Mouse (Mus musculus): Measurements from ENCODE around the gene Atp2b1. TPM values are rescaled to one million over a fixed set of nuclear protein-coding genes. Genes with fewer than 3 reads are reported as not detected.

Gene Atp2b1
- total and polyA plus RNA-seq, 3 experiments: 25.0 to 41.7 (median 31.7) TPM

DNA sequence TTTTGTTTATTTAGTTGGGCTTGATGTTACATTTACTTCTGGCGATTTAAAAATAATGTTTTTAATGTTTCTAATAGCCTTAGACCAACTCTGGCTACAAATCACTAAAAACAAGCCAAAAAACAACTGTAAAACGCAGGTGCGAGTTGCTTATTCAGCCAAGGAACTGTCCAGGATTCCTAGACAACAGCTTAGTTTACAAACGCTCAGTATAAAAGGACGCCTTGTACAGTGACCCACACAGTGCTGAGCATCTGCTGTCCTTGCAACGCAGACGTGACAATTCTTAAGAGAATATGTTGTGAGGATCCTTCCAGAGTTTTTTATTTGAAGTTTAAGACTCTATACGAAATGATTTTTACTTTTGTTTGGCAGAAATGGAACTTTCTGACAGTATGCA lies 28.8 kb downstream of the Atp2b1 start:
- no peaks in the 10 kb centered on the region for H3K27me3 ChIP-seq (replicated peaks)
- H3K9ac ChIP-seq (ENCODE audit: insufficient read depth, low read depth): no peak overlapping the region
- H3K9me3 ChIP-seq (replicated peaks; ENCODE audit: low read length): no peaks in the 10 kb centered on the region
- dilution Hi-C loops (cut with MboI; ENCODE audit: extremely low pct_ligation_motif_present, extremely low pct_unique_long_range_greater_than_20kb, low sequenced_read_pairs) (no loop called here), in situ Hi-C loops (cut with MboI; ENCODE audit: low pct_ligation_motif_present, low pct_unique_long_range_greater_than_20kb, low sequenced_read_pairs) (no loop called here)
- no peak overlapping the region for H3K4me2 ChIP-seq (ENCODE audit: insufficient read depth, low read depth, poor library complexity, severe bottlenecking)
- no peak for DNase-seq (ENCODE audit: extremely low read depth)
- TF ChIP-seq NRF1 (IDR thresholded peaks at IDR 0.05; ENCODE audit: low read depth, low read length): no peak
- TF ChIP-seq SIN3A (IDR thresholded peaks at IDR 0.05; ENCODE audit: low read length): no peak
- no peak for TF ChIP-seq ZKSCAN1 (IDR thresholded peaks at IDR 0.05; ENCODE audit: borderline replicate concordance, low read depth, low read length)
- no peak for TF ChIP-seq MAX (IDR thresholded peaks at IDR 0.05; ENCODE audit: low read length)
- TF ChIP-seq HCFC1 (IDR thresholded peaks at IDR 0.05; ENCODE audit: low read depth, low read length): no peak
- no peak for TF ChIP-seq ZNF384 (IDR thresholded peaks at IDR 0.05; ENCODE audit: low read depth, low read length)
- no peak for TF ChIP-seq NELFE (IDR thresholded peaks at IDR 0.05; ENCODE audit: low read depth, low read length)
- no peak for TF ChIP-seq ELF1 (IDR thresholded peaks at IDR 0.05; ENCODE audit: low read depth, low read length)
- TF ChIP-seq POLR2AphosphoS2 (IDR thresholded peaks at IDR 0.05; ENCODE audit: low read depth, low read length): no peak
- no peak for TF ChIP-seq SMC3 (IDR thresholded peaks at IDR 0.05; ENCODE audit: low read depth, low read length)
- no peak for TF ChIP-seq CHD1 (IDR thresholded peaks at IDR 0.05; ENCODE audit: low read depth, low read length)
- TF ChIP-seq UBTF (IDR thresholded peaks at IDR 0.05; ENCODE audit: low read depth, low read length): no peak
- TF ChIP-seq JUN (IDR thresholded peaks at IDR 0.05; ENCODE audit: insufficient read depth, low read depth, low read length): no peak
- TF ChIP-seq CTCF (conservative IDR thresholded peaks at IDR 0.05 in 1 of 2, IDR thresholded peaks at IDR 0.05 in 1 of 2; ENCODE audit: low read depth in 2 of 2, low read length in 2 of 2): no peak
- TF ChIP-seq IRF4 (IDR thresholded peaks at IDR 0.05; ENCODE audit: low read depth, low read length): no peak
- no peak for TF ChIP-seq JUND (conservative IDR thresholded peaks at IDR 0.05; ENCODE audit: low read depth, low read length)
- no peak for TF ChIP-seq MEF2A (IDR thresholded peaks at IDR 0.05; ENCODE audit: borderline replicate concordance, low read depth, low read length)
- TF ChIP-seq USF1 (IDR thresholded peaks at IDR 0.05; ENCODE audit: low read depth, low read length): no peak
- TF ChIP-seq BHLHE40 (IDR thresholded peaks at IDR 0.05; ENCODE audit: low read depth, low read length): no peak
- no peak for TF ChIP-seq E2F4 (IDR thresholded peaks at IDR 0.05; ENCODE audit: insufficient replicate concordance, low read depth, low read length)
- H3K4me1 ChIP-seq (ENCODE audit: control insufficient read depth in 1 of 2, insufficient read depth in 2 of 2): peaks cover 21 to 79% of the 10 kb centered on the region in 2 experiments; a peak in 3 of 4 replicates
- H3K36me3 ChIP-seq (replicated peaks in 1 of 2; ENCODE audit: control insufficient read depth in 1 of 2, insufficient read depth in 1 of 2, low read length in 1 of 2): peaks cover 0 to 23% of the 10 kb centered on the region in 2 experiments
- no peak overlapping the region for H3K4me3 ChIP-seq (replicated peaks in 1 of 3; ENCODE audit: low read depth in 2 of 3, low read length in 2 of 3, poor library complexity in 1 of 3)
- peaks cover 56% of the 10 kb centered on the region for H3K79me2 ChIP-seq (replicated peaks; ENCODE audit: control insufficient read depth, extremely low read depth, insufficient read depth, poor library complexity, severe bottlenecking)
- H3K27ac ChIP-seq (ENCODE audit: insufficient read depth, low read depth): no peak overlapping the region

DNA sequence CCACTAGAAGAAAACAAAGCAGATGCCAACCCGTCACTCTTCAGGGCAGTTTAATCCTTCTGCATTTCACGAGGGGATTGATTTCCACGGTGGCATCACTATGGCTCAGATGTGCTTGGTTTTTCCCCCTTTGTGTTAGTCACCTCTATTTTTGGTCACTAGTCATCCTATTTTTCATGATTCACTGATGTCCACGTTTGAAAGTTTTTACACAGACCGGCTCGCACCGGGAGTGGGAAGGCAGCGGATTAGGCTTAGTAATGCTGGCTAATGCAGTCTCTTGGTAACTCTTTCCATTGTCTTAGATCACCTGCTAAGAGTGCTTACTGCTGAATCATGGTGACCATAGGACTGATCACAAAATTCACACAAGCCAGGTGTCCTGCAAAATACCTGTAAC lies 29.7 kb downstream of the Atp2b1 start:
- H3K9me3 ChIP-seq (replicated peaks; ENCODE audit: low read length): no peaks in the 10 kb centered on the region
- dilution Hi-C loops (cut with MboI; ENCODE audit: extremely low pct_ligation_motif_present, extremely low pct_unique_long_range_greater_than_20kb, low sequenced_read_pairs): no loop called here
- H3K9ac ChIP-seq (ENCODE audit: insufficient read depth, low read depth): no peak overlapping the region
- no peak overlapping the region for H3K27ac ChIP-seq (ENCODE audit: insufficient read depth, low read depth)
- no peak for DNase-seq (ENCODE audit: extremely low read depth)
- no peak for TF ChIP-seq MAFK (IDR thresholded peaks at IDR 0.05; ENCODE audit: insufficient replicate concordance, low read length)
- TF ChIP-seq TBP (conservative IDR thresholded peaks at IDR 0.05; ENCODE audit: low read depth, low read length): no peak
- no peak for TF ChIP-seq MXI1 (IDR thresholded peaks at IDR 0.05; ENCODE audit: low read depth, low read length)
- no peak overlapping the region for H3K4me3 ChIP-seq (replicated peaks in 1 of 3; ENCODE audit: low read depth in 2 of 3, low read length in 2 of 3, poor library complexity in 1 of 3)
- no peaks in the 10 kb centered on the region for H3K27me3 ChIP-seq (replicated peaks)
- H3K4me2 ChIP-seq (ENCODE audit: insufficient read depth, low read depth, poor library complexity, severe bottlenecking): no peak overlapping the region
- in situ Hi-C loops (cut with MboI; ENCODE audit: low pct_ligation_motif_present, low pct_unique_long_range_greater_than_20kb, low sequenced_read_pairs): no loop called here
- peaks cover 57% of the 10 kb centered on the region for H3K79me2 ChIP-seq (replicated peaks; ENCODE audit: control insufficient read depth, extremely low read depth, insufficient read depth, poor library complexity, severe bottlenecking)
- peaks cover 21 to 86% of the 10 kb centered on the region in 2 experiments; a peak in 3 of 4 replicates for H3K4me1 ChIP-seq (ENCODE audit: control insufficient read depth in 1 of 2, insufficient read depth in 2 of 2)
- H3K36me3 ChIP-seq (replicated peaks in 1 of 2; ENCODE audit: control insufficient read depth in 1 of 2, insufficient read depth in 1 of 2, low read length in 1 of 2): peaks cover 0 to 19% of the 10 kb centered on the region in 2 experiments

All from CH12.LX (cell line).